22 mouse cellular contexts compared by ENCODE assay signal in genomic region chr13:69939791-69940190, GRCm38 (mm10).
DNase-seq lines count a peak whose midpoint lies in the region; ATAC-seq lines count a peak whose summit lies in the region.
"Had no signal": no experiment of that assay in that cellular context is flagged by ENCODE, and none has a peak within 500 bp of the region (broad histone marks: within the 10 kb centered on the region; RNA-seq: fewer than 3 reads in every experiment).

No protein-coding gene starts in this region.

- no peaks in the 10 kb centered on the region for H3K27me3 ChIP-seq in forebrain, embryonic 13.5 days
- no peaks in the 10 kb centered on the region for H3K27me3 ChIP-seq in forebrain, embryonic 12.5 days
- H3K27me3 ChIP-seq in forebrain, embryonic 15.5 days, result no peaks in the 10 kb centered on the region
- H3K27me3 ChIP-seq in forebrain, embryonic 11.5 days (ENCODE audit: control insufficient read depth, insufficient read depth, low read length), result no peaks in the 10 kb centered on the region
- no peaks in the 10 kb centered on the region for H3K27me3 ChIP-seq in forebrain, embryonic 16.5 days (replicated peaks; ENCODE audit: control insufficient read depth, insufficient read depth, low read length)
- H3K27me3 ChIP-seq: CH12.LX; embryonic facial prominence, embryonic 12.5 days had no signal

- ATAC-seq in forebrain, embryonic 13.5 days, result peak; percentile 19; the same call in 1 of the 2 replicates
- ATAC-seq in forebrain, embryonic 12.5 days (ENCODE audit: low FRiP score), result no peak
- peak; percentile 60; the same call in 1 of the 2 replicates for ATAC-seq in forebrain, embryonic 15.5 days (replicated peaks)
- ATAC-seq in forebrain, embryonic 11.5 days (replicated peaks; ENCODE audit: low FRiP score), result no peak
- ATAC-seq in forebrain, embryonic 16.5 days, result peak; percentile 68
- ATAC-seq: activated CD4-positive, CD25-positive, alpha-beta regulatory T cell, adult 4 months; CD4-positive, CD25-positive, alpha-beta regulatory T cell, adult 4 months; Patski had no signal

- H3K9me3 ChIP-seq in forebrain, embryonic 13.5 days (replicated peaks), result no peaks in the 10 kb centered on the region
- no peaks in the 10 kb centered on the region for H3K9me3 ChIP-seq in forebrain, embryonic 12.5 days
- H3K9me3 ChIP-seq in forebrain, embryonic 15.5 days, result no peaks in the 10 kb centered on the region
- H3K9me3 ChIP-seq in forebrain, embryonic 11.5 days (ENCODE audit: control insufficient read depth, low read length), result no peaks in the 10 kb centered on the region
- no peaks in the 10 kb centered on the region for H3K9me3 ChIP-seq in forebrain, embryonic 16.5 days (ENCODE audit: control insufficient read depth, low read length)
- H3K9me3 ChIP-seq: embryonic facial prominence, embryonic 10.5 days; embryonic facial prominence, embryonic 12.5 days had no signal

- DNase-seq in forebrain, embryonic 11.5 days (ENCODE audit: low spot score), result no peak
- no peak for DNase-seq in layer of hippocampus, adult 18-20 months (ENCODE audit: low spot score in 2 of 2)
- DNase-seq: adrenal gland, adult 8-10 months; adrenal gland, postnatal 14 days; adrenal gland, postnatal 36 days; B cell, adult 2 months; cerebellum, adult 11-12 months; cerebellum, adult 2 months; cerebellum, adult 9-10 months; cerebellum, postnatal 10 days; cerebellum, postnatal 25 days had no signal

- no peaks in the 10 kb centered on the region for H3K4me1 ChIP-seq in forebrain, embryonic 13.5 days
- H3K4me1 ChIP-seq in forebrain, embryonic 12.5 days, result peaks cover 6% of the 10 kb centered on the region
- no peaks in the 10 kb centered on the region for H3K4me1 ChIP-seq in forebrain, embryonic 15.5 days
- peaks cover 2% of the 10 kb centered on the region; the same call in 1 of the 2 replicates for H3K4me1 ChIP-seq in forebrain, embryonic 11.5 days (replicated peaks; ENCODE audit: control insufficient read depth, insufficient read depth, low read length)
- peaks cover 4% of the 10 kb centered on the region; the same call in 1 of the 2 replicates for H3K4me1 ChIP-seq in forebrain, embryonic 16.5 days (replicated peaks; ENCODE audit: control insufficient read depth, insufficient read depth, low read length)
- H3K4me1 ChIP-seq: embryonic facial prominence, embryonic 10.5 days; embryonic facial prominence, embryonic 12.5 days had no signal

- no peak overlapping the region for H3K27ac ChIP-seq in forebrain, embryonic 13.5 days
- no peak overlapping the region for H3K27ac ChIP-seq in forebrain, embryonic 12.5 days
- peak overlapping the region; percentile 53 for H3K27ac ChIP-seq in forebrain, embryonic 15.5 days (replicated peaks)
- no peak overlapping the region for H3K27ac ChIP-seq in forebrain, embryonic 11.5 days (ENCODE audit: low read depth, low read length)
- peak overlapping the region; percentile 69; the same call in 1 of the 2 replicates for H3K27ac ChIP-seq in forebrain, embryonic 16.5 days (ENCODE audit: low read length)
- H3K27ac ChIP-seq: embryonic facial prominence, embryonic 10.5 days; embryonic facial prominence, embryonic 12.5 days had no signal

- no peaks in the 10 kb centered on the region for H3K36me3 ChIP-seq in forebrain, embryonic 13.5 days (ENCODE audit: poor library complexity, severe bottlenecking)
- no peaks in the 10 kb centered on the region for H3K36me3 ChIP-seq in forebrain, embryonic 12.5 days (replicated peaks)
- no peaks in the 10 kb centered on the region for H3K36me3 ChIP-seq in forebrain, embryonic 15.5 days
- H3K36me3 ChIP-seq in forebrain, embryonic 11.5 days (ENCODE audit: control insufficient read depth, insufficient read depth, low read length), result no peaks in the 10 kb centered on the region
- no peaks in the 10 kb centered on the region for H3K36me3 ChIP-seq in forebrain, embryonic 16.5 days (ENCODE audit: control insufficient read depth, insufficient read depth)
- H3K36me3 ChIP-seq: embryonic facial prominence, embryonic 10.5 days; embryonic facial prominence, embryonic 12.5 days; G1E had no signal

- H3K4me2 ChIP-seq in forebrain, embryonic 13.5 days, result no peak overlapping the region
- H3K4me2 ChIP-seq in forebrain, embryonic 12.5 days, result no peak overlapping the region
- no peak overlapping the region for H3K4me2 ChIP-seq in forebrain, embryonic 15.5 days (replicated peaks)
- H3K4me2 ChIP-seq in forebrain, embryonic 11.5 days (ENCODE audit: low read depth, low read length, severe bottlenecking), result no peak overlapping the region
- no peak overlapping the region for H3K4me2 ChIP-seq in forebrain, embryonic 16.5 days (ENCODE audit: low read length)
- H3K4me2 ChIP-seq: embryonic facial prominence, embryonic 12.5 days had no signal

- H3K9ac ChIP-seq in forebrain, embryonic 13.5 days, result no peak overlapping the region
- no peak overlapping the region for H3K9ac ChIP-seq in forebrain, embryonic 12.5 days
- no peak overlapping the region for H3K9ac ChIP-seq in forebrain, embryonic 15.5 days (replicated peaks)
- no peak overlapping the region for H3K9ac ChIP-seq in forebrain, embryonic 11.5 days (ENCODE audit: low read length)
- no peak overlapping the region for H3K9ac ChIP-seq in forebrain, embryonic 16.5 days (replicated peaks; ENCODE audit: low read depth, low read length)
- H3K9ac ChIP-seq: embryonic facial prominence, embryonic 12.5 days had no signal

- 80% methylated on average over 4 of the region's 4 CpGs for WGBS in forebrain, embryonic 13.5 days
- 88% methylated on average over 4 of the region's 4 CpGs for WGBS in forebrain, embryonic 12.5 days
- 60% methylated on average over 4 of the region's 4 CpGs for WGBS in forebrain, embryonic 15.5 days
- 94% methylated on average over 4 of the region's 4 CpGs for WGBS in forebrain, embryonic 11.5 days
- 44% methylated on average over 4 of the region's 4 CpGs for WGBS in forebrain, embryonic 16.5 days

- H3K4me3 ChIP-seq in forebrain, embryonic 13.5 days, result no peak overlapping the region
- H3K4me3 ChIP-seq in forebrain, embryonic 12.5 days (replicated peaks), result no peak overlapping the region
- no peak overlapping the region for H3K4me3 ChIP-seq in forebrain, embryonic 15.5 days
- no peak overlapping the region for H3K4me3 ChIP-seq in forebrain, embryonic 11.5 days (ENCODE audit: low read depth, low read length)
- no peak overlapping the region for H3K4me3 ChIP-seq in forebrain, embryonic 16.5 days (replicated peaks; ENCODE audit: low read length)
- H3K4me3 ChIP-seq: embryonic facial prominence, embryonic 10.5 days; embryonic facial prominence, embryonic 12.5 days had no signal

Comparison
In these comparisons a context has a peak if more than half of its experiments do, and no peak if none do; other contexts are left out.
1. ATAC-seq: peak in forebrain, embryonic 13.5 days (single experiment), forebrain, embryonic 15.5 days (single experiment) and forebrain, embryonic 16.5 days (single experiment); none in forebrain, embryonic 12.5 days (single experiment) and forebrain, embryonic 11.5 days (single experiment).
2. H3K27ac ChIP-seq: peak in forebrain, embryonic 15.5 days (single experiment) and forebrain, embryonic 16.5 days (single experiment); none in forebrain, embryonic 13.5 days (single experiment), forebrain, embryonic 12.5 days (single experiment) and forebrain, embryonic 11.5 days (single experiment).